In genomic region chr12:69362388-69362787, GRCm38 (mm10) we compare ENCODE assay signal across 8 mouse cellular contexts. TPM values are rescaled to one million over a fixed set of nuclear protein-coding genes. Genes with fewer than 3 reads are reported as not detected.
DNase-seq lines count a peak whose midpoint lies in the region; ATAC-seq lines count a peak whose summit lies in the region.

No protein-coding gene starts in this region.

- intact Hi-C loops in left cerebral cortex, postnatal 14 days (cut with DNase I): no loop called here
- intact Hi-C loops in left cerebral cortex, postnatal 4 days (cut with DNase I): no loop called here

- DNase-seq in cerebellum, adult 9-11 months: peak; percentile 26
- DNase-seq in cerebellum, adult 11 months: no peak
- DNase-seq in 3134 (ENCODE audit: extremely low read depth, insufficient read length, low spot score): peak; percentile 63
- no peak for DNase-seq in forebrain, embryonic 10.5 days (ENCODE audit: extremely low spot score, low spot score)
- DNase-seq in left cerebral cortex, postnatal 14 days (ENCODE audit: low spot score in 2 of 2): no peak
- DNase-seq in left cerebral cortex, postnatal 4 days: no peak
- DNase-seq in cerebellum, postnatal 25 days: no peak

- peak overlapping the region; percentile 82 for H3K9ac ChIP-seq in liver, embryonic 12.5 days

- no peak for ATAC-seq in liver, embryonic 12.5 days

- peak overlapping the region; percentile 87 for H3K4me2 ChIP-seq in liver, embryonic 12.5 days

- H3K27me3 ChIP-seq in forebrain, embryonic 10.5 days (ENCODE audit: poor library complexity, severe bottlenecking): no peaks in the 10 kb centered on the region
- no peaks in the 10 kb centered on the region for H3K27me3 ChIP-seq in liver, embryonic 12.5 days (replicated peaks)

- 39% methylated on average over 4 of the region's 4 CpGs for WGBS in forebrain, embryonic 10.5 days
- WGBS in liver, embryonic 12.5 days (ENCODE audit: insufficient replicate concordance): 22% methylated on average over 4 of the region's 4 CpGs

- H3K9me3 ChIP-seq in forebrain, embryonic 10.5 days: no peaks in the 10 kb centered on the region
- H3K9me3 ChIP-seq in liver, embryonic 12.5 days (replicated peaks): no peaks in the 10 kb centered on the region

- H3K27ac ChIP-seq in forebrain, embryonic 10.5 days: peak overlapping the region; percentile 41
- peak overlapping the region; percentile 92 for H3K27ac ChIP-seq in liver, embryonic 12.5 days

- H3K36me3 ChIP-seq in forebrain, embryonic 10.5 days (replicated peaks): no peaks in the 10 kb centered on the region
- no peaks in the 10 kb centered on the region for H3K36me3 ChIP-seq in liver, embryonic 12.5 days

- H3K4me3 ChIP-seq in forebrain, embryonic 10.5 days: peak overlapping the region; percentile 66
- H3K4me3 ChIP-seq in liver, embryonic 12.5 days: peak overlapping the region; percentile 62

- peaks cover 28% of the 10 kb centered on the region for H3K4me1 ChIP-seq in forebrain, embryonic 10.5 days
- peaks cover 34% of the 10 kb centered on the region for H3K4me1 ChIP-seq in liver, embryonic 12.5 days

RNA-seq across cellular contexts. Expression of gene Nemf, which starts 5.4 kb away (rescaled TPM):
- polyA plus RNA-seq in forebrain, embryonic 10.5 days (2016; fragmentation: Nextera tagmentation; extraction: Ambion mirVana): 95.2 and 97.8 TPM in 2 replicates
- 56.5 and 57.3 TPM in 2 replicates for polyA plus RNA-seq in liver, embryonic 12.5 days (2016; fragmentation: Nextera tagmentation; extraction: Ambion mirVana)
- total RNA-seq in left cerebral cortex, postnatal 14 days (2021): 10 to 100 TPM; 37.9 to 39.9 TPM
- total RNA-seq in left cerebral cortex, postnatal 4 days (2021): 10 to 100 TPM; 50.9 to 51.1 TPM

RNA-seq across cellular contexts. Expression of gene Arf6, which starts 9.6 kb away (rescaled TPM):
- polyA plus RNA-seq in forebrain, embryonic 10.5 days (2016; fragmentation: Nextera tagmentation; extraction: Ambion mirVana): 32.6 and 33.5 TPM in 2 replicates
- 81.1 and 83.3 TPM in 2 replicates for polyA plus RNA-seq in liver, embryonic 12.5 days (2016; fragmentation: Nextera tagmentation; extraction: Ambion mirVana)
- 10 to 100 TPM; 55.5 to 57.9 TPM for total RNA-seq in left cerebral cortex, postnatal 14 days (2021)
- total RNA-seq in left cerebral cortex, postnatal 4 days (2021): 10 to 100 TPM; 70.7 to 71.8 TPM

RNA-seq across cellular contexts. Expression of gene Gm9887, which starts 9.9 kb away (rescaled TPM):
- 0.84 and 1.2 TPM in 2 replicates for polyA plus RNA-seq in forebrain, embryonic 10.5 days (2016; fragmentation: Nextera tagmentation; extraction: Ambion mirVana)
- polyA plus RNA-seq in liver, embryonic 12.5 days (2016; fragmentation: Nextera tagmentation; extraction: Ambion mirVana): 2.1 and 2.3 TPM in 2 replicates
- 1 to 10 TPM; 1.0 to 2.7 TPM for total RNA-seq in left cerebral cortex, postnatal 14 days (2021)
- 1 to 10 TPM in 1 of 2 experiments, not detected in 1; 1.4 TPM for total RNA-seq in left cerebral cortex, postnatal 4 days (2021)

Comparison
In these comparisons a context has a peak if more than half of its experiments do, and no peak if none do; other contexts are left out.
1. DNase-seq: peak in cerebellum, adult 9-11 months (single experiment) and 3134 (single experiment); none in cerebellum, adult 11 months (single experiment), forebrain, embryonic 10.5 days (single experiment), left cerebral cortex, postnatal 14 days (0 of 2), left cerebral cortex, postnatal 4 days (single experiment) and cerebellum, postnatal 25 days (0 of 2).